Mouse (Mus musculus) lung, adult 2 months (tissue): ENCODE data around the gene Gm20388.

ENCODE experiments used
- CTCF ChIP-seq: fragments of 200-500 bp; IDR thresholded peaks from 2 replicates; pipeline ENCODE4 v1.5.1; 2011; ENCODE audit warnings: mild to moderate bottlenecking, low read length, control low read depth; ENCODE audit not compliant: insufficient read depth
- POLR2A ChIP-seq: fragments of 200-500 bp; IDR thresholded peaks from 2 replicates; pipeline ENCODE4 v1.6.1; 2011; ENCODE audit warnings: low read depth, mild to moderate bottlenecking, control low read depth, low read length, borderline replicate concordance; ENCODE audit errors: extremely low read depth

- TF ChIP-seq POLR2A (no peak), CTCF (no peak)
Observed at GRCm38 (mm10) chr8:122437708-122438331, 2527.2 kb downstream of the Gm20388 start.
